Mouse (Mus musculus): ENCODE measurements around the gene Prkch. TPM values are rescaled to one million over a fixed set of nuclear protein-coding genes. Genes with fewer than 3 reads are reported as not detected.
"Not testable (repeated sequence)": the region's sequence is repeated elsewhere in the genome, so short reads cannot be mapped to it uniquely, and the experiment has no call there.

Gene Prkch
- 11.3 and 15.8 TPM in 2 replicates for polyA plus RNA-seq (2015; fragmentation: Nextera tagmentation; extraction: Ambion mirVana)

GRCm38 (mm10) chr12:73584610-73585240, at the start of gene Prkch:
Gene Prkch (plus strand): TSS chr12:73584796.
- H3K27ac ChIP-seq, result peak within 1 kb of the TSS; percentile 88
- under 1% methylated on average over 59 of the region's 61 CpGs for WGBS
- peak; percentile 87 for ATAC-seq (replicated peaks; ENCODE audit: insufficient number of reproducible peaks, insufficient read depth, low FRiP score, low read depth)

GRCm38 (mm10) chr12:73537499-73538138, 47.0 kb upstream of the Prkch start:
- H3K36me3 ChIP-seq, result no peaks in the 10 kb centered on the region
- H3K4me1 ChIP-seq (replicated peaks), result peaks cover 5% of the 10 kb centered on the region
- peaks cover 19% of the 10 kb centered on the region for H3K27me3 ChIP-seq
- peak overlapping the region; percentile 56 for H3K4me2 ChIP-seq
- WGBS, result 27% methylated on average over 17 of the region's 17 CpGs
- 0 out of 2 replicates have a peak overlapping the region, but pooled peaks have one; percentile 20 for H3K9ac ChIP-seq
- H3K9me3 ChIP-seq (replicated peaks), result no peaks in the 10 kb centered on the region
- H3K4me3 ChIP-seq, result peak overlapping the region; percentile 33
- H3K27ac ChIP-seq, result no peak overlapping the region
- ATAC-seq (replicated peaks; ENCODE audit: insufficient number of reproducible peaks, insufficient read depth, low FRiP score, low read depth), result no peak

More at GRCm38 (mm10) chr12:73584610-73585240, at the start of gene Prkch:
- H3K4me3 ChIP-seq, result peak within 1 kb of the TSS; percentile 82
- H3K36me3 ChIP-seq, result no peaks in the 10 kb centered on the region
- H3K4me1 ChIP-seq (replicated peaks), result peaks cover 20% of the 10 kb centered on the region
- peaks cover 14% of the 10 kb centered on the region; the same call in 1 of the 2 replicates for H3K27me3 ChIP-seq
- peak within 1 kb of the TSS; percentile 83 for H3K9ac ChIP-seq
- H3K9me3 ChIP-seq (replicated peaks), result no peaks in the 10 kb centered on the region
- peak within 1 kb of the TSS; percentile 95 for H3K4me2 ChIP-seq

GRCm38 (mm10) chr12:73538139-73538508, 46.5 kb upstream of the Prkch start:
- not testable (repeated sequence) for H3K36me3 ChIP-seq; H3K27ac ChIP-seq; ATAC-seq (replicated peaks; ENCODE audit: insufficient number of reproducible peaks, insufficient read depth, low FRiP score, low read depth); H3K9me3 ChIP-seq (replicated peaks); H3K4me1 ChIP-seq (replicated peaks)
- Histone ChIP-seq H3K9ac (0 out of 2 replicates have a peak overlapping the region, but pooled peaks have one; percentile 20), H3K4me2 (peak overlapping the region; percentile 56), H3K4me3 (peak overlapping the region; percentile 33), H3K27me3 (peaks cover 21% of the 10 kb centered on the region)
- WGBS, result 33% methylated on average over 3 of the region's 3 CpGs

GRCm38 (mm10) chr12:73539151-73539550, 45.4 kb upstream of the Prkch start:
- ATAC-seq (replicated peaks; ENCODE audit: insufficient number of reproducible peaks, insufficient read depth, low FRiP score, low read depth), result no peak
- H3K4me3 ChIP-seq, result no peak overlapping the region
- H3K9ac ChIP-seq, result no peak overlapping the region
- 17% methylated on average over 2 of the region's 2 CpGs for WGBS
- no peaks in the 10 kb centered on the region for H3K9me3 ChIP-seq (replicated peaks)
- no peaks in the 10 kb centered on the region for H3K36me3 ChIP-seq
- H3K4me2 ChIP-seq, result no peak overlapping the region
- peaks cover 5% of the 10 kb centered on the region for H3K4me1 ChIP-seq (replicated peaks)
- peaks cover 28% of the 10 kb centered on the region for H3K27me3 ChIP-seq
- H3K27ac ChIP-seq, result no peak overlapping the region

- Histone ChIP-seq H3K9ac (no peak overlapping the region), H3K27me3 (peaks cover 40% of the 10 kb centered on the region), H3K4me2 (no peak overlapping the region), H3K36me3 (no peaks in the 10 kb centered on the region), H3K4me3 (no peak overlapping the region), H3K9me3 (replicated peaks) (no peaks in the 10 kb centered on the region), H3K4me1 (replicated peaks) (peaks cover 10% of the 10 kb centered on the region), H3K27ac (no peak overlapping the region)
- ATAC-seq (replicated peaks; ENCODE audit: insufficient number of reproducible peaks, insufficient read depth, low FRiP score, low read depth), result no peak
- WGBS, result 83% methylated on average over 2 of the region's 2 CpGs
These were observed 44.2 kb upstream of the Prkch start for GRCm38 (mm10) chr12:73540402-73540801.

GRCm38 (mm10) chr12:73543191-73543590, 41.4 kb upstream of the Prkch start:
- no peak overlapping the region for H3K4me3 ChIP-seq
- no peak for ATAC-seq (replicated peaks; ENCODE audit: insufficient number of reproducible peaks, insufficient read depth, low FRiP score, low read depth)
- H3K4me1 ChIP-seq (replicated peaks), result peaks cover 15% of the 10 kb centered on the region
- H3K9ac ChIP-seq, result no peak overlapping the region
- WGBS, result 89% methylated on average over 5 of the region's 5 CpGs
- H3K4me2 ChIP-seq, result no peak overlapping the region
- H3K9me3 ChIP-seq (replicated peaks), result no peaks in the 10 kb centered on the region
- H3K27ac ChIP-seq, result no peak overlapping the region
- H3K36me3 ChIP-seq, result no peaks in the 10 kb centered on the region
- peaks cover 68% of the 10 kb centered on the region for H3K27me3 ChIP-seq

GRCm38 (mm10) chr12:73544736-73545671, 39.6 kb upstream of the Prkch start:
- H3K36me3 ChIP-seq, result no peaks in the 10 kb centered on the region
- peak overlapping the region; percentile 55 for H3K4me3 ChIP-seq
- H3K27me3 ChIP-seq, result peaks cover 84% of the 10 kb centered on the region
- peak overlapping the region; percentile 88 for H3K4me2 ChIP-seq
- H3K27ac ChIP-seq, result no peak overlapping the region
- no peak for ATAC-seq (replicated peaks; ENCODE audit: insufficient number of reproducible peaks, insufficient read depth, low FRiP score, low read depth)
- peaks cover 15% of the 10 kb centered on the region for H3K4me1 ChIP-seq (replicated peaks)
- WGBS, result 13% methylated on average over 48 of the region's 48 CpGs
- H3K9ac ChIP-seq, result 0 out of 2 replicates have a peak overlapping the region, but pooled peaks have one; percentile 23
- H3K9me3 ChIP-seq (replicated peaks), result no peaks in the 10 kb centered on the region

GRCm38 (mm10) chr12:73545672-73546085, 38.9 kb upstream of the Prkch start:
- H3K27me3 ChIP-seq, result peaks cover 91% of the 10 kb centered on the region
- peak overlapping the region; percentile 88 for H3K4me2 ChIP-seq
- peaks cover 15% of the 10 kb centered on the region for H3K4me1 ChIP-seq (replicated peaks)
- under 1% methylated on average over 55 of the region's 55 CpGs for WGBS
- H3K36me3 ChIP-seq, result no peaks in the 10 kb centered on the region
- H3K4me3 ChIP-seq, result peak overlapping the region; percentile 55
- H3K27ac ChIP-seq, result no peak overlapping the region
- H3K9ac ChIP-seq, result peak overlapping the region; percentile 43
- no peaks in the 10 kb centered on the region for H3K9me3 ChIP-seq (replicated peaks)
- ATAC-seq (replicated peaks; ENCODE audit: insufficient number of reproducible peaks, insufficient read depth, low FRiP score, low read depth), result peak; percentile 56; the same call in 1 of the 2 replicates

GRCm38 (mm10) chr12:73546086-73546711, 38.4 kb upstream of the Prkch start, which contains the start of gene Tmem30b:
Gene Tmem30b (minus strand): TSS chr12:73546392.
- 1% methylated on average over 57 of the region's 61 CpGs for WGBS
- peak within 1 kb of the TSS; percentile 43 for H3K9ac ChIP-seq
- peak within 1 kb of the TSS; percentile 88 for H3K4me2 ChIP-seq
- H3K4me3 ChIP-seq, result peak within 1 kb of the TSS; percentile 55
- H3K27me3 ChIP-seq, result peaks cover 92% of the 10 kb centered on the region
- no peaks in the 10 kb centered on the region for H3K36me3 ChIP-seq
- peaks cover 15% of the 10 kb centered on the region for H3K4me1 ChIP-seq (replicated peaks)
- peak; percentile 23; the same call in 1 of the 2 replicates for ATAC-seq (replicated peaks; ENCODE audit: insufficient number of reproducible peaks, insufficient read depth, low FRiP score, low read depth)
- no peaks in the 10 kb centered on the region for H3K9me3 ChIP-seq (replicated peaks)
- H3K27ac ChIP-seq, result no peak within 1 kb of the TSS

GRCm38 (mm10) chr12:73547646-73548045, 37.0 kb upstream of the Prkch start:
- Histone ChIP-seq H3K4me2 (no peak overlapping the region), H3K4me3 (no peak overlapping the region), H3K27me3 (peaks cover 80% of the 10 kb centered on the region), H3K9ac (no peak overlapping the region), H3K4me1 (replicated peaks) (peaks cover 15% of the 10 kb centered on the region), H3K36me3 (no peaks in the 10 kb centered on the region), H3K27ac (no peak overlapping the region), H3K9me3 (replicated peaks) (no peaks in the 10 kb centered on the region)
- WGBS, result 31% methylated on average over 10 of the region's 10 CpGs
- no peak for ATAC-seq (replicated peaks; ENCODE audit: insufficient number of reproducible peaks, insufficient read depth, low FRiP score, low read depth)
